Mouse (Mus musculus) liver, adult 2 months (tissue): Measurements from ENCODE around the gene Numa1.

Experiments used
- CTCF ChIP-seq: fragments of 200-500 bp; IDR thresholded peaks from 2 replicates; pipeline ENCODE4 v1.5.1; 2011; ENCODE audit warnings: low read depth, low read length, control low read depth
- POLR2A ChIP-seq: fragments of 200-500 bp; IDR thresholded peaks from 2 replicates; pipeline ENCODE4 v1.6.1; 2011; ENCODE audit warnings: low read length, control low read depth; ENCODE audit not compliant: insufficient read depth; ENCODE audit errors: extremely low read depth

DNA sequence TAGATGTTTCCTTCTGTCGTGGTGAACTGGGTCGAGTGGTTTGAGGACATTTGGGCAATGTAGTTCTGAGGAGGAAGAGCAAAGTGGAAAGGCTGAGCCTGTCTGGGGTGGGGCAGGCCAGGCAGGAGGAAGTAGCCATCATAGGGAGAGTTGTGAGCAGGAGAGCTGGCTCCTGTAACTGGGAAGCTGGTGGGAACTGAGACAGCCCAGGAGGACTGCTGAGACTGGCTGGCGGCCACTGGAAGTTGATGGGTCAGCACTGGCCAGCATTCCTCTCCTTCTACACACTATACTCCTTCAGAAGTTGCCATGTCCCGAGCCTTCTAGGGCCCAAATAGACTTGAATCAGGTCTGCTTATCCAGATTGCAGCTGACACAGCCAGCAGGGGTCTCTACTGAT, 25.5 kb upstream of the Numa1 start:
- TF ChIP-seq CTCF (no peak), POLR2A (no peak)
